Mouse (Mus musculus): Measurements from ENCODE around the gene Sbf2. TPM values are rescaled to one million over a fixed set of nuclear protein-coding genes. Genes with fewer than 3 reads are reported as not detected.
"Not testable (repeated sequence)": the region's sequence is repeated elsewhere in the genome, so short reads cannot be mapped to it uniquely, and the experiment has no call there.

Sbf2 gene
- total RNA-seq (2022), result 10 to 100 TPM; 36.1 to 45.7 (median 40.7) TPM

DNA sequence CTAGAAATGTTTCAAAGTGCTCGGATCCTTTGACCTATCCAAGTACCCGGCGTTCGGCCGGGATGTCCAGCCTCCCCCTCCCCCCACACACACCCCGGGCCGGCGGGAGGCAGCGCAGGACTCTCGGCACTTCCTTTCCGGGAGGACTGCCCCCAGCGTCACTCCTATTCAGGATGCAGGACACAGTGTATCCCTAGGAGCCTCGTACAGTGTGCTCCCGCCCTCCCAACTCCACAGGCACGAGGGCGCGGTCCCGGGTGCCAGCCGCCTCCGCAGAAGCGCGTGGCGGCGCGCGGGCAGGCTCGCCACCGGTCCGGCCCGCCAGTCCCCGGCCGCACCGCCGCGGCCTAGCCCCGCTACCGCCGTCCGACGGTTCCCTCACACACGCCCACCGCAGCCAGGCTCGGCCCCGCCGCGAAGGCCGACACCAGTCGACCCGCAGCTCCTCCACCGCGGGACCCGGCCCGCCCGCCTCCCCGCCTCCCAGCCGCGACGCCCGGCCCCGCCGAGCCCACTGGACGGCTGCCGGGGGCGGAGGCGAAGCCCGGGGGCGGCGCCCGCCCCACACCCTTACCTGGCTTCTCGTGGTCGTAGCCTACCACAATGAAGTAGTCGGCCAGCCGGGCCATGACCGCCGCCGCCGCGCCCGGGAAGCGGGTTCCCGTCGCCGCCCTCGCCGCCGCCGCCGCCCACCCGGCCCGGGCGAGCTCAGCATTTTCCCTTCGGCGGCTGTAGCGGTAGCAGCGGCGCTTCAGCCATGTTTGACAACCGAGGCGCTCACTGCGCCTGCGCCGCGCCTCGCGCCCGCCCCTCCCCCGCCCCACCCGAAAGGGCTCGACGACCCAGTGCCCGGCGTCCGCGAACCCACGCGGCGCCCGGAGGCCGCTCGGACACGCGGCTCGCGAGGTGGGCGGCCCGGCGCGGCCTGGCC lies at the start of gene Sbf2:
Gene Sbf2, minus strand, starts transcription at position 790 of the 931 bp plus-strand sequence.
- DNase-seq (ENCODE audit: low spot score), result peak; percentile 90

DNA sequence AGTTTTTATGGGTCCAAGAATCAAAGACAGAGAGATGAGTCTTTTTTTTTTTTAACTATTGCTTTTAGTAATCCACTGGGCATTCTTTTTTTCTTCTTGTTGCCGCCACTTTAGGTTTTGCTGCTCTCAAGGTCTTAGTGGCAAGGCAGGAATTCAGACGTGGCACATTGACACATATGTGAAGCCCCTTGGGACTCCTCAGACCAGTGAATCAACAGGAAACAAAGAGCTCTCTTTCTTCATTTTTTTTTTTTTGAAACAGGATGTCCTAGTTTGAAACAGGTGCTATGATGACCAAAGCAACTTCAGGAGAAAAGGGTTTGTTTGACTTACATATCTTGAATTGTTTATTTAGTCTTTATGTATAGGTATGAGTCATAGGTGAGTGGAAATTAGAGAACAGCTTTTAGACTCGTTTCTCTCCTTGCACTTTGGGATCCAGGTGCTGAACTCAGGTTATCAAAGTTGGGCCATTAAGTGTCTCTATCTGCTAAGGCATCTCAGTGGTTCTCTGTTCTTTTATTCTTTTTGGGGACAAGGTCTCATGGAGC lies 43.7 kb upstream of the Sbf2 start:
- DNase-seq (ENCODE audit: low spot score), result no peak

DNA sequence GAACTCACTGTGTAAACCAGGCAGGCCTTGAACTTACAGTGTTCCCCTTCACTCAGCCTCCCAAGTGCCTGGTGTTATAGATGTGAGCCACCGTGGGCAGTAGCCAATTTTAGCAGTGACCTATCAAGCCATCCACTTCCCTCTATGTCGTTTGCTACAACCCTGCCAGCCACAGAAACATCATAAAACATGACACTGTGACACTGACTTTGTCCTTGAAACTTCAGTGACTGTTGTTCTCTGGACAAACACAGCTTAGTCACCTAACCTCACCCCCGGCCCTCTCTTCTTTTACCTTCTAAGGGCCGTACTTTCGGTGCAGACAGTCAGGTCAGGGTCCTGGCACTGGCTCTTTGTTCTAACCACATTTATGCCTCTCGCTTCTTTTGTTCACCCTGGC lies 41.2 kb upstream of the Sbf2 start:
- DNase-seq (ENCODE audit: low spot score), result no peak

DNA sequence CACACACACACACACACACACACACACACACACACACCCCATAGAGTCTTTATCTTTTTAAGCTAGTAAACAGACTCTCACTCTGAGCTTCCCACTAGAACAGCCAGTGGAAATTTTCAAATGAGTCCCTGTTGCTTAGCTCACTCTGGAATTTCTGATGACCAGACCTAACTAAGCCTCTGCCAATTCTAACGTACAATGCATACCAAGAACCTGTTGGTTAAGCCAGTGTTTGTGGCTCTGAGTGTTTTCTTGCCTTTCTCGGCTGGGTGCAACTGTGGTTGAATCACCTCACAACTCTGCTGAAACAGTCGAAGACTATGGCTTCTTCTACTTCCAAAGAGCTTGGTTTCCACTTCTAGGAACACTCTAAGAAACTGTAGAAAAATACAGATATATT lies 40.5 kb upstream of the Sbf2 start:
- DNase-seq (ENCODE audit: low spot score), result no peak

DNA sequence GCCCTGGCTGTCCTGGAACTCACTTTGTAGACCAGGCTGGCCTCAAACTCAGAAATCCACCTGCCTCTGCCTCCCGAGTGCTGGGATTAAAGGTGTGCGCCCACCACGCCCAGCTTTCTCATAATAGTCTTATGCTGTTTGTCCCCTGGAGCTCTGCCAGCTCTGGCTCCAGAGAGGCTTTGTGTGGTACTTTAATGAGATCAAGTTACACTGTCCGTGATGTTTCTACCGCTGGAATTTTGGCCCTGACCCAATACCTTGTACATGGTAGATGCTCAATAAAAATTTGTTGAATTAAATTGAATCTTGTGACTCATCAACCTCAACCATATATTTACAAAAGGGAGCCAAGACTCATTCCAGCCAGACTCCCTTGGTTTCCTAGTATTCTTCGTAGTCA lies 36.4 kb upstream of the Sbf2 start:
- DNase-seq (ENCODE audit: low spot score), result no peak

DNA sequence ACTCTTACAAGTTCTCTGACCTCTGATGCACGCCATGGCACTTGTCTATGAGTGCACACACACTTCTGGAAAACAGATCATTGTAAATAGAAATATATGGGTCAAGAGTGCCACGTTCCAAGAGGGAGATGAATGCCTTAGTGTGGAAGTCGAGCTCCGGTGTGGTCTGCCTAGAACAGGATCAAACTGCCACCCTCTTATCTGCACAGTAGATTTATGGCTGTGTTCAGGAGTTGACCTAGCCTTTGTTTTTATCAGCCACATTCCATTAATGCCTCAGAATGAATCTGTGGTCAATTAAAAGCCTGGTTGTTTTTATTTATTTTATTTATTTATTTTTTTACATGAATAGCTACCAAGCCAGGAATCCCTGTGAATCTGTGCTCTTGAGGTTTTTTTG lies 35.8 kb upstream of the Sbf2 start:
- DNase-seq (ENCODE audit: low spot score), result no peak

DNA sequence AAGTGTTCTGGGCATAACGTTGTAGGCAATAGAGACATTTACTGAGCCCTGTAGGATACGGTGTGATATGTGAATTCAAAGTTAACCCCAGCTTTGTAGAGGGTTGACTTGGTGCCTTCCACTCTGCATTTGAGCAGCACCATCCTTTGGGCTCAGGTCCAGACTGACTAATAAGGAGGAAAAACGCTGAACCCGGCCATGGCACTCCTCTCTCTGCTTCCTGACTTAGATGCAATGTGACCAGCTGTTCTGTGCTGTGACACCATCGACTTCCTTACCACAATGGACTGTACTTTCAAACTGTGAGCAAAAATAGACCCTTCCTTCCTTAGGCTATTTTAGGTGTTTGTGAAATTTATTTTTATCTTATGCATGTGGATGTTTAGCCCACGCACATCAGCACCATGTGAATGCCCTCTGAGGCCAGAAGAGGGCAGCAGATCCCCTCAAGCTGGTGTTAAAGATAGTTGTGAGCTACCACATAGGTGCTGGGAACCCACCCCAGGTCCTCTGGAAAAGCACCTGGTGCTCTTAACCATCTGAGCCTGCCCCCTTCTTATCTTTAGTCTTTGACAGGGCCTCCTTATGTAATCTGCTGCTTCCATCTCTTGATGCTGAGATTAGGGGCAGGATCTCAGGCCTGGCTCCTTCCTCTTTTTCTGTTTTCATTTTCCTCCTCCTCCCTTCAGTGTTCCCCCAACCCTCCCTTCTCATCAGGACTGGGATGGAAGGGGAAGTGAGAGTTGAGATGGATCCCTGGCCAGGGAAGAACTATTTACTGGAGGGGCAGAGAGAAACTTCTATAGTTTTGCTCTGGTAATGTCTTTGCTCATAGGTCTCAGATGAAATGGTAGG lies 34.6 kb upstream of the Sbf2 start:
- DNase-seq (ENCODE audit: low spot score), result no peak

DNA sequence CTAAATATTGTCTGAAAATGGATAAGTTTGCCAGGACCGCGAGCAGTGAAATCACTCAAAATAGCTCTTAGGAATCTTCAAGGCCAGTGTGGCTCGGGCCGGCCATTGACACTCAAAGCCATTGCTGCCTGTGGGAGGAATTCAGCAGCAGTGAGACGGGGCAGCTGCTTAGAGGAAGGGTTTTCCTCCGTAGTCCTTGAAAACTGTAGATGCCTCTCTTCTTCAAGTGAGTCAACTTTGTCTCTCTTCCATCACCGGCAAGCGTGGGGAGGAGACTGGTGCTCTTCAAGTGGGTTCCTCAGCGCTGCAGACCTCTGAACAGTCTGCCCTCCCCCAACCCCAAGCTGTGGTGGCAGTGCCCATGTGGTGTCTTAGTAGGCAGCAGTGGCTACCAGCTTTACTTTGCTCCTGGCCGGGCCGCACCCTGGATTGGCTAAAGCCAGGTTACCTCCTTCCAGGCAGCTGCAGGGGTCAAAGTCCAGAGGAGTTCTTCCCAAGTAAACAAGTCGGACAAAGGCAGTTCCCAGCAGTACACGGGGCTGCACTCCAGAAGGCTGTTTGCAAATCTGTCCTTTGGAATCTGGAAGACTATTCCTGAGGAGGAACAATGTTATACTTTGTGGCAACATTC lies 33.8 kb upstream of the Sbf2 start:
- DNase-seq (ENCODE audit: low spot score), result no peak

DNA sequence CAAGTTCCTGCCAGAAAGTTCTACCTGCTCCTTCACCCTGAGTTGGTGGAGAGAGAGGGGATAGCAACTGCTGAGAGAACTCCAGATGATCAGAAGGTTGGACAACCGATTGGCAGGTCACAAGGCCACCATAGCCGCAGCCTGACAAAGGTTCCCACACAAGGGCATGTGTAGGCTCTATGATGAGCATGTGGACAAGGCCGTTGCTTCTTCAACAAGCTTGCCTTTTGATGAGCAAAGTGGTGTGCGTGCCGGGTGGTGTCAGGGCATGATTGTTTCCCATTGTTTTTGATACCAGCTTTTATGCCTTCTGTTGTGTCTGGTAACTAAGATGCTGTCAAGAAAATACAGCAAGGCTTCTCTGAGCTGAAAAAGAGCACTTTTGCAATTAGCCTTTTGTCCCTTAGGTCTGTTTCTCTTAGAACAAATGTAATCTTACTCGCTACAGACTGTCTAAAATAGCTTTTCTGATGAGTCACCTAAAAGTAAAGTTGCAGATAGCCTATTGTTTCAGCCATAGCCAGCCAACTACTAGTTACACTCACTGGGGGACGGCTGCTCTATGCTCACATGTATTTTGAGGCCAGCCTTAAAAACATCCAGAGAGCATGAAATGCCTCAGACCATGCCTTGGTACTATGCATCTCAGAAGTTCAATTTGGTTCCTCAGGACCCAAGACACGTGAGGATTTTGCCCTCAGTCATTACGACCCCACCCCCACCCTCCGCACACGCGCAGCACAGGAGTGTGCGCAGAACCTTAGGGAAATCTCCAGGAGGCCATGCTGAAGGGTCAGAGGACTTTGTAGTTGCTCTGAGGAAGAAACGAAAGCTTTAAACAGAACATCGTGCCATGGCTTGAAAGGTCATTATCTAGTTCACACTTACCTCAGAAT lies 33.1 kb upstream of the Sbf2 start:
- DNase-seq (ENCODE audit: low spot score), result no peak

DNA sequence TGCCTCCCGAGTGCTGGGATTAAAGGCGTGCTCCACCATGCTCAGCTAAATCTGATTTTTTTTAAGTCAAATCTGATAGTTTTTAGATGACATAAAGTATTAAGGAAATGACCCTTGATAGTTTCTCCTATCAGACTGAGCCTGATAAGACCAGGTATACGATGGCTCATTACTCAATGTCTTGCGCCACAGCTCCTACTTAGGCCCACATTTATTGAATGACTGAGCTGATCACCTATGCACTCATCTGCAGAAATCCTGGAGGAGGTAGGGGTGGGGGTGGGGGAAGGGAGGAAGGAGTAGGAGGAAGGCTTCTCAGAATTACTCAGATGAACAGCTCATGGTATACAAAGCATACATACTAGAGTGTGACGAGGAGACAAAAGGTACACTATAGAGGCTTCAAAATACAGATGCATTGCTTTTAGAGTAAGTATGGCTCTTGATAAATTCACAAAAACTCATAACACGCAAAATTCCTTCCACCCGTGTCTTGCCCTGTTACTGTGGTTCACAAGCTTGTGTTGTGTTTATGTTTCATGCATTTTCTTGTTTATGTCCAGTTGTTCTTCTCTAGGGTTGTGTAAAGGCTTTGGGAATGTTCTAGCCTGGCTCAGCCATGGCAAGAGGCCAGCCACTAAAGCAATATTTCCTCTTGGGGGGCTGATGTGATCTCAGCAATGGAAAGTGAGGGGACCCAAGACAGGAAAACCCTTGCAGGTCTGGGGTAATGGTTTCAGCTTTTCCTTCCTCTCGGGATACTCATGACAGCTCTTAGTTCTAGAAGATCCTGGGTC lies 32.1 kb upstream of the Sbf2 start:
- no peak for DNase-seq (ENCODE audit: low spot score)

DNA sequence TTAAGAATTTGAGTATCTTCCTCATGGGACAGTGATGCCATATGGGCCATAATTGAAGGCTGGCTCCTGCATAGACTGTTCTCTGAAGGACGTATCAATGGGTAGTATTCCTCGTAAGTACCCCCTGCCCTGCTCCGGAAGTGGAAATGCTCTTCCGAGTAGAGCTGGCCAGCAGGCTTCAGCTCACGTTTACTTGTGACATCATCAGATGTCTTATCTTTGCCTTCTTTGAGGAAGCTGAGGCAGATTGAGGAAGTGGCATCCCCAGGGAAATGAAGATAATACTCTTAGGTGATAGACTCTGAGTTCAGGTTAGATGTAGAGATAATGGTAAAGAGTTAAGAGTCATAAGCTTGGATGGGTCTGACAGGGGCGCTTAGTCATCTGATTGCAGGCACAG lies 31.1 kb upstream of the Sbf2 start:
- no peak for DNase-seq (ENCODE audit: low spot score)

DNA sequence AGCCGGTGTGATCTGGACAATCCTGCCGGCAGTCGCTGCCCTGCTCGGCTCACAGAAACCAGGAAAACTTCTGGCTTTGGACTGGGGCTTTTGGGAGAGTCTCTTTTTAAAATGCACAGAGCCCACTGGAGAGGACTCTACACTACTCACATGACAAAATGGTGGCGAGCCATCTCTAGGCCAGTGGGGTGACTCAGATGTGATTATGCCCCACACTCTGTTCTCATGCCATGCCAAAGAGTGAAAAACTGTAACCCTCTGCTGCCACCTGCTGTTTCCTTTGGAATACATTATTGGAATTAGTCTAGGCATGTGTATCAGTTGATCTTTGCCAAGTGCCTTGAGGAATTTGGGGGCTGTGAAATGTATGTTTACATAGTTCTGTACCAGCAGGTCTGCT lies 30.6 kb upstream of the Sbf2 start:
- DNase-seq (ENCODE audit: low spot score), result peak; percentile 76

DNA sequence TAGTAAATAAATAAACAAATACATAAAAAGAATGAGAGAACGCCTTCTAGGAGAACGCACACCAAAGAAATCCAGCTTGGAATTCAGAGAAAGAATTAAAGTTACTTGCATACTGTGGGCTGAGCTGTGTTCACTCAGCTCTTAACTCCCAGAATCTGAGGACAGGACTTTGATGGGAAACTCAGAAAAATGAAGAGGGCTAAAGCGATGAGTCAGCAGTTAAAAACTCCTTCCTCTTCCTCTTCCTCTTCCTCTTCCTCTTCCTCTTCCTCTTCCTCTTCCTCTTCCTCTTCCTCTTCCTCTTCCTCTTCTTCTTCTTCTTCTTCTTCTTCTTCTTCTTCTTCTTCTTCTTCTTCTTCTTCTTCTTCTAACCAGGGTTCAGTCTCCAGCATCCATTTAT lies 25.2 kb upstream of the Sbf2 start:
- not testable (repeated sequence) for DNase-seq (ENCODE audit: low spot score)

DNA sequence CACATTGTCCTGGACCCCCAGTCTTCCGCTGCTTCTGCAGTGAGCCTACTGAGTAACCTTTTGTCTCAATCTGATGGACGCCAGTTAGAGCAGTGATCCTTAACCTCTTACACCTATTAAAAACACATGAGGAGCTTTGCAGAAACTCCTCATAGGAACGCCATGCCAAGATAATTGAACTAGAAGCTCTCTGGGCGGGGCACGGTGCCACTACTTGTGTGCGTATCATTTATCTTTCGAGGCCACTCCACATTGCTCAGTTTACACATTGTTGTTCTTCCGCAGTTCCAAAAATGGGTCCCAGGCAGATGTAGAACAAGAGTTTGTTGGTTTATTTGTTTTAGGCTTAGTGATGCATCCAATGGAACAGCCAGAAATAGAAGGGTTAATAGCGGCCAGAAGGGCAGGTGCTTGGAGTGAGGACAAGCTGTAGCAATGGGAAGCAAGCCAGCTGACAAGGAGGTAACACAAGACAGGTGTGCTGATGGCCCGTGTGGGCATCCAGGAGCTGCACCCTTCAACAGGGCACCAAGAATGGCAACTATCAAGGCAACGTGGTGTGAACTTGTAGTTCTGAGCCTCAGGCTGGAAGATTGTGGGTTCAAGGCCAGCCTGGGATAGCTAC lies 24.7 kb upstream of the Sbf2 start:
- no peak for DNase-seq (ENCODE audit: low spot score)

DNA sequence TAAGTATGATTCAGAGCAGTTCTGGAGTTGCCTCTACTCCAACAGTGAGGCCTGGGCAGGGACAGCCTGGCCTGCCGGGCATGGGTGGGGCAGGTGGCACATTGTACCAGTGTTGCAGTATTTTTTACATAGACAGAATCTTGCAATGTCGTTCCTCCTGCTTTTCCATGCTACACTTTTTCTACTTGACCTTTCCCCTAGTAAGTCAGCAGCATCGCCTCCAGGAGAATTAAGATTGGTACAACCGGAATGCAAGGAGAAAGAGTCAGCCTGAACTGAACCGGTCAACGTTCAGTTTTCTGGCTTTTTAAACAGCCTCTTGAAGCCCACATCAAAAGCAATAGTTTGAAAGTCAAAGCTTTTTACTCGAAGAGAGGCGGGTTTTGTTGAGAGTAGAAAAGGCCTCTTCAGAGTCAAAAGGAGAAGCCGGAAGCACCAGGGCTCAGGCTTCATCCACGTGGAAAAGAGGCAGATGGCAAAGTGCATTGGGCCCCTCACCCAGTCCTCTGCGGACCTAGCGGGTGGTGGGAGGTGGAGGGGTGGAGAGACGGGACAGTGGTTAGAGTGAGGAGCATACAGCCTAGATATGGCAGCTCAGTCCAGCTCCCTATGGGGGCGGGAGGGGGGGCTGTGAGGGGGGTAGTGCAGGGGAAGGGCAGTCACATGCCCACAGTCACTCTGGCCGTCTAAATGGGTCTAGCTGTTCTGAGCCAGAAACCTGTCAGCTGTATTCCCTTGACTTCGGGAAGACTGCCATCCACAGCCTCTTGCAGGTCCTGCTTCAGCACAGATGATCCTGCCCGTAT lies 23.8 kb upstream of the Sbf2 start:
- DNase-seq (ENCODE audit: low spot score), result no peak

DNA sequence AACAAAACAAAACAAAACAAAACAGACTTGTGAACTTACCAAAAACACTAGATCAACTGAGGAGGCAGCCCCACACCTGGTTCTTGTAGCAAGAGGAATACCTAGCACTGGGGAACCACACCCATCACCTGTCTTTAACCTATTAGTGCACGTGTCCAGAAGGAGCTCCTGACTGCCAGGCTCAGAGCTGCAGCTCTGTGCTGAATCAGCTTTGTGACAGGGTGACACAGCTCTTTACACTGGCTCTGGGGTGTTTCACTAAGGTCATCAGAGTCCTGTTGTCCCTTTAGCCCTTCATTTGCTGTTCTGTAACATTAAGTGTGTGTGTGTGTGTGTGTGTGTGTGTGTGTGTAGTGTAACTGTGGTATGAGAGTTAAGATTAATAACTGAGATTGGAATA lies 21.8 kb upstream of the Sbf2 start:
- no peak for DNase-seq (ENCODE audit: low spot score)

DNA sequence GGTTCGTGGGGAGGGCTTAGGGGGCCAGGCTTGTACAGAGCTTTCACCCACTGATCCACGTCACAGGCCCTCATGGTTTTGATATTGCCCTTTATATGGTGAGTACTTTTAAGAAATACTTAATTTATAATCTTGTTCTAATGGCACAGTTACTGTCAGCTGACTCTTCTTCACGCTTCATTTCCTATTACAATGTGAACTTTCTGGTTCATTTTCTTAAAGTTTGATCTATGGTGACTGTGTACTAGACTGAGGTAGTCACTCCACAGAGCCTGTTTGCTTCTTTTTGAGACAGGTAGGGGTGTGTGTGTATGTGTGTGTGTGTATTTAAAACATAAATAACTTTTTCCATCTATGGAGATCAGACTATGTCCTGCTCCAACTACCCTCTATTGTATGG lies 21.2 kb upstream of the Sbf2 start:
- no peak for DNase-seq (ENCODE audit: low spot score)

DNA sequence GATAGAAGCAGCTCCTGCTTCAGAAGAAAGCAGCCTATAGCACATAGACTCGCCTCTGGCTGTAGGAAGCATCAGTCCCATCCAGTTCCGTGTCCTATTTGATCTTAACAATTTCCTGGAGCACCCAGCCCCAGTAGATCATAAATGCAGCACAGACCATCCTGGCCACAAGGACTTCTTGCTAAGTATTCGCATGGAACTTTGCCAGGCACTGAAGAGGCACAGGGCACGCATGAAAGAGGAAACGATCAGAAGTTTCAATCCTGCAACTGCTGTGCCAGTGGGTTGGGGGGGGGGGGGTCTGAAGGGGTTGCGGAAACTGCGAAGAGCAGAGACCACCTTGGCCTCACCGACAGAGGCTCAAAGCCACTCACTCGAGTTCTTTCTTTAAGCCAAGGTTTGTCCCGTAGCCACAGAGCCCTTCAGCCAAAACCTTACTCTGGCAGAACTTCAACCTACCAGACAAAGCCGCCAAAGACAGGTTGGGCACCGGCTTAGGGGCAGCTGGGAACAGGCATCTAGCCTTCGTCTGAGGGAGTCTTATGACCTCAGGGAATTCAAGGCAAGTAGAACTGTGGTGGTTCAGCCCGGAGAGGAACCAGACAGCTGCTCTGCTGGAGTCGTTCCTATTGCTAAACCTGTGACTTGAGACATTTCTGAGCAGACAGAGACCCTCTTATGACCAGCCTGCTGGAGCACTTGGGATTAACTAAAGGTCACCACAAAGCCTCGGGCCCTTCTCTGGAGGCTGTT lies 16.6 kb upstream of the Sbf2 start:
- no peak for DNase-seq (ENCODE audit: low spot score)

Measured in heart, adult 8-10 months (tissue).